Mouse (Mus musculus): ENCODE data around the gene Cntfr.

Cntfr gene

GRCm38 (mm10) chr4:41696930-41697841 is at the start of gene Cntfr:
Gene Cntfr, minus strand, starts transcription at chr4:41697089.
- DNase-seq (ENCODE audit: low read depth, low spot score), result peak; percentile 69

- no peak for DNase-seq (ENCODE audit: low read depth, low spot score)
Measured at GRCm38 (mm10) chr4:41745021-41745420, 48.1 kb upstream of the Cntfr start.

- DNase-seq (ENCODE audit: low read depth, low spot score), result no peak
Measured at GRCm38 (mm10) chr4:41744131-41744530, 47.2 kb upstream of the Cntfr start.

GRCm38 (mm10) chr4:41741158-41741560 is 44.3 kb upstream of the Cntfr start:
- DNase-seq (ENCODE audit: low read depth, low spot score), result peak; percentile 91

- no peak for DNase-seq (ENCODE audit: low read depth, low spot score)
Measured at GRCm38 (mm10) chr4:41740380-41741157, 43.7 kb upstream of the Cntfr start.

- DNase-seq (ENCODE audit: low read depth, low spot score), result no peak
Measured at GRCm38 (mm10) chr4:41739260-41739659, 42.4 kb upstream of the Cntfr start.

- DNase-seq (ENCODE audit: low read depth, low spot score), result no peak
Measured at GRCm38 (mm10) chr4:41738256-41738603, 41.3 kb upstream of the Cntfr start.

- DNase-seq (ENCODE audit: low read depth, low spot score), result peak; percentile 62
Measured at GRCm38 (mm10) chr4:41737602-41738255, 40.8 kb upstream of the Cntfr start.

- no peak for DNase-seq (ENCODE audit: low read depth, low spot score)
Measured at GRCm38 (mm10) chr4:41731052-41731765, 34.3 kb upstream of the Cntfr start, which contains the start of gene Arid3c. Gene Arid3c, minus strand, starts transcription at chr4:41731142.

- no peak for DNase-seq (ENCODE audit: low read depth, low spot score)
Measured at GRCm38 (mm10) chr4:41726826-41727621, 30.1 kb upstream of the Cntfr start.

- peak; percentile 91 for DNase-seq (ENCODE audit: low read depth, low spot score)
Measured at GRCm38 (mm10) chr4:41722918-41723351, 26.0 kb upstream of the Cntfr start, which contains the start of gene Dctn3. Gene Dctn3, minus strand, starts transcription at chr4:41723170.

- DNase-seq (ENCODE audit: low read depth, low spot score), result no peak
Measured at GRCm38 (mm10) chr4:41716834-41717233, 19.9 kb upstream of the Cntfr start.

- DNase-seq (ENCODE audit: low read depth, low spot score), result no peak
Measured at GRCm38 (mm10) chr4:41715596-41715995, 18.7 kb upstream of the Cntfr start.

- DNase-seq (ENCODE audit: low read depth, low spot score), result no peak
Measured at GRCm38 (mm10) chr4:41715082-41715481, 18.2 kb upstream of the Cntfr start.

- peak; percentile 69 for DNase-seq (ENCODE audit: low read depth, low spot score)
Measured at GRCm38 (mm10) chr4:41714276-41714675, 17.4 kb upstream of the Cntfr start.

GRCm38 (mm10) chr4:41713197-41714067 is 16.5 kb upstream of the Cntfr start, which contains the start of gene Rpp25l:
Gene Rpp25l, minus strand, starts transcription at chr4:41713534.
- peak; percentile 89 for DNase-seq (ENCODE audit: low read depth, low spot score)

- DNase-seq (ENCODE audit: low read depth, low spot score), result no peak
Measured at GRCm38 (mm10) chr4:41712421-41713196, 15.7 kb upstream of the Cntfr start.

- DNase-seq (ENCODE audit: low read depth, low spot score), result no peak
Measured at GRCm38 (mm10) chr4:41711705-41712375, 15.0 kb upstream of the Cntfr start.

Data from embryo, embryonic 11.5 days (tissue).